Mouse (Mus musculus) spleen, adult 2 months (tissue): ENCODE measurements at regions not wholly inside any gene's neighbourhood (a gene's known extent, or its start where the extent isn't known, plus 50 kb on each side); places are given as distances from the start of the nearest gene placed in this dataset.

Experiments used
- CTCF ChIP-seq: fragments of 200-500 bp; IDR thresholded peaks from 2 replicates; pipeline ENCODE4 v1.5.1; 2011; ENCODE audit warnings: mild to moderate bottlenecking, inconsistent platforms; ENCODE audit not compliant: insufficient read depth, insufficient read length, insufficient replicate concordance; ENCODE audit errors: extremely low read depth
- POLR2A ChIP-seq: fragments of 200-500 bp; IDR thresholded peaks from 2 replicates; pipeline ENCODE4 v1.6.1; 2011; ENCODE audit warnings: low read depth, low read length, inconsistent platforms

DNA sequence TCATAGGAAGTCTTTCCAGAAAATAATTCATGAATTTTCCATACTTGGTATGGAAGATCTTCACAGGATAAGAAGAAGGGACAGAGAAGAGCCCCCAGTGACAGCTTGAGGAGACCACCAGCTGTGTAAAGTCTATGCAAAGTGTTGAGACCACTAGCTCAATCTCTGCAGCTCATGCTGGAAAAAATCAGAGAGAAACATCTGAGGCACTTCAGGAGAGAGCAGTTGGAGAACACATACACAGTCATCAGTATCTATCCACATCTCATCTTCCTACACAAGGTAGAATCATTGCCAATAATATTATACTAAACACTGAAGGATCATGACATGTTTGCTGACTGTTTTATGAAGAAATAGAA is 186.5 kb downstream of the Hira start:
- TF ChIP-seq CTCF (no peak), POLR2A (no peak)
